Comparison of ENCODE assay signal across 25 mouse cellular contexts in the genomic region with DNA sequence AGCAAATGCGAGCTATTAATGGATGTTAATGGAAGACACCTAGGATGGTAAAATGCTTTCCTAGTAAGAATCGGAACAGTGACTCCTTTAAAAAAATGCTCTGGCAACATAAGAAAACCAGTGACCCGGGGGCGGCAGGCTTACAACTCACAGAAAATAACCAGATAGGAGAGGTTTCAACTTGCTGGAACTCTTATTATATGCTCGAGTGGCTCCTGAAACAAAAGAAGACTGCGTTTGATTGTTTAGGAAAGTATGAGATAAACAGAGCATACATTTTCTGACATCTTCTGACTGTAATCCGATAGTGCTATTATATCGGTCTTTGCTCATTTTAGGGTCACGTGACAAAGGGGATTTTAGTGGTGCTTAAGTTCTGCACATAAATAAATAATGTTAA.
DNase-seq lines count a peak whose midpoint lies in the region; ATAC-seq and TF ChIP-seq lines count a peak whose summit lies in the region.
"Had no signal": no experiment of that assay in that cellular context is flagged by ENCODE, and none has a peak within 500 bp of the region (broad histone marks: within the 10 kb centered on the region; RNA-seq: fewer than 3 reads in every experiment).

No protein-coding gene starts in this region.

- no peaks in the 10 kb centered on the region for H3K79me2 ChIP-seq in myocyte (ENCODE audit: control insufficient read depth, insufficient read depth)

- no peaks in the 10 kb centered on the region; the same call in 1 of the 2 replicates for H3K4me1 ChIP-seq in intestine, embryonic 14.5 days (replicated peaks; ENCODE audit: control insufficient read depth, insufficient read depth, low read length)
- no peaks in the 10 kb centered on the region for H3K4me1 ChIP-seq in intestine, embryonic 16.5 days (ENCODE audit: control insufficient read depth, insufficient read depth, low read length)
- H3K4me1 ChIP-seq in lung, embryonic 14.5 days (ENCODE audit: insufficient read depth), result no peaks in the 10 kb centered on the region
- H3K4me1 ChIP-seq: heart, embryonic 12.5 days; limb, embryonic 13.5 days; midbrain, embryonic 10.5 days; midbrain, embryonic 15.5 days had no signal

- H3K27me3 ChIP-seq in intestine, embryonic 14.5 days (replicated peaks; ENCODE audit: control insufficient read depth, insufficient read depth, low read length), result no peaks in the 10 kb centered on the region
- no peaks in the 10 kb centered on the region for H3K27me3 ChIP-seq in intestine, embryonic 16.5 days (replicated peaks; ENCODE audit: control insufficient read depth, insufficient read depth, low read length)
- H3K27me3 ChIP-seq in lung, embryonic 14.5 days (ENCODE audit: insufficient read depth, low read length), result no peaks in the 10 kb centered on the region
- no peaks in the 10 kb centered on the region for H3K27me3 ChIP-seq in myocyte (ENCODE audit: control insufficient read depth, insufficient read depth, insufficient read length)
- H3K27me3 ChIP-seq: heart, embryonic 12.5 days; limb, embryonic 13.5 days; midbrain, embryonic 15.5 days had no signal

- H3K9me3 ChIP-seq in intestine, embryonic 14.5 days (ENCODE audit: control insufficient read depth, low read length), result no peaks in the 10 kb centered on the region
- no peaks in the 10 kb centered on the region for H3K9me3 ChIP-seq in intestine, embryonic 16.5 days (ENCODE audit: control insufficient read depth, low read length)
- no peaks in the 10 kb centered on the region for H3K9me3 ChIP-seq in lung, embryonic 14.5 days (ENCODE audit: low read depth, low read length)
- H3K9me3 ChIP-seq: heart, embryonic 12.5 days; limb, embryonic 13.5 days; midbrain, embryonic 10.5 days; midbrain, embryonic 15.5 days had no signal

- TF ChIP-seq POLR2A in myocyte (IDR thresholded peaks at IDR 0.05; ENCODE audit: insufficient read length, low read depth), result no peak

- DNase-seq in intestine, embryonic 14.5 days (ENCODE audit: low spot score), result no peak
- DNase-seq in lung, embryonic 14.5 days, result peak; percentile 27
- DNase-seq in lung, postnatal 14 days, result no peak
- no peak for DNase-seq in spleen, postnatal 36 days (ENCODE audit: low spot score in 2 of 2)
- DNase-seq in c-Kit-positive CD71-positive TER-119-positive erythroid progenitor cells, embryonic 14.5 days (ENCODE audit: low spot score), result no peak
- DNase-seq: adrenal gland, postnatal 25 days; cerebellum, adult 18-20 months; cerebellum, postnatal 10 days; gastrocnemius, postnatal 25 days; heart, adult 2 months; kidney, postnatal 36 days; lung, postnatal 10 days; right cerebral cortex, postnatal 25 days had no signal

- H3ac ChIP-seq in myocyte (ENCODE audit: control insufficient read depth, insufficient read length), result no peak overlapping the region

- H3K9ac ChIP-seq in intestine, embryonic 14.5 days (ENCODE audit: low read length), result no peak overlapping the region
- H3K9ac ChIP-seq in intestine, embryonic 16.5 days (ENCODE audit: low read depth, low read length), result no peak overlapping the region
- no peak overlapping the region for H3K9ac ChIP-seq in lung, embryonic 14.5 days
- H3K9ac ChIP-seq: heart, embryonic 12.5 days; hindbrain, embryonic 14.5 days; limb, embryonic 13.5 days; midbrain, embryonic 15.5 days had no signal

- H3K36me3 ChIP-seq in intestine, embryonic 14.5 days (ENCODE audit: control insufficient read depth, insufficient read depth, low read length), result no peaks in the 10 kb centered on the region
- no peaks in the 10 kb centered on the region for H3K36me3 ChIP-seq in intestine, embryonic 16.5 days (ENCODE audit: control insufficient read depth, insufficient read depth, low read length)
- H3K36me3 ChIP-seq in lung, embryonic 14.5 days (ENCODE audit: insufficient read depth), result no peaks in the 10 kb centered on the region
- H3K36me3 ChIP-seq in myocyte (ENCODE audit: control insufficient read depth, insufficient read depth), result no peaks in the 10 kb centered on the region
- H3K36me3 ChIP-seq: heart, embryonic 12.5 days; limb, embryonic 13.5 days; midbrain, embryonic 10.5 days; midbrain, embryonic 15.5 days had no signal

- TF ChIP-seq CTCF in lung, embryonic 14.5 days (IDR thresholded peaks at IDR 0.05; ENCODE audit: low read depth), result no peak

- no peak overlapping the region for H3K4me3 ChIP-seq in intestine, embryonic 14.5 days (ENCODE audit: low read depth, low read length)
- H3K4me3 ChIP-seq in intestine, embryonic 16.5 days (ENCODE audit: low read length), result no peak overlapping the region
- H3K4me3 ChIP-seq in lung, embryonic 14.5 days (ENCODE audit: low read depth, low read length), result no peak overlapping the region
- H3K4me3 ChIP-seq in myocyte, result no peak overlapping the region
- H3K4me3 ChIP-seq: heart, adult 2 months; heart, embryonic 12.5 days; layer of hippocampus, adult 2 months; left cerebral cortex, adult 2 months; limb, embryonic 13.5 days; midbrain, embryonic 10.5 days; midbrain, embryonic 15.5 days had no signal

- H3K4me2 ChIP-seq in intestine, embryonic 14.5 days (ENCODE audit: low read length), result peak overlapping the region; percentile 28
- H3K4me2 ChIP-seq in intestine, embryonic 16.5 days (ENCODE audit: low read depth, low read length), result no peak overlapping the region
- 0 out of 2 replicates have a peak overlapping the region, but pooled peaks have one; percentile 21 for H3K4me2 ChIP-seq in lung, embryonic 14.5 days
- H3K4me2 ChIP-seq in myocyte (ENCODE audit: low read depth), result no peak overlapping the region
- H3K4me2 ChIP-seq: heart, embryonic 12.5 days; hindbrain, embryonic 14.5 days; limb, embryonic 13.5 days; liver, embryonic 11.5 days; midbrain, embryonic 15.5 days had no signal

- no peak overlapping the region for H3K27ac ChIP-seq in intestine, embryonic 14.5 days (ENCODE audit: low read depth)
- H3K27ac ChIP-seq in intestine, embryonic 16.5 days (ENCODE audit: low read length), result no peak overlapping the region
- H3K27ac ChIP-seq in lung, embryonic 14.5 days (ENCODE audit: low read depth), result no peak overlapping the region
- H3K27ac ChIP-seq: heart, adult 2 months; hindbrain, embryonic 14.5 days; layer of hippocampus, adult 2 months; left cerebral cortex, adult 2 months; limb, embryonic 13.5 days; midbrain, embryonic 10.5 days; midbrain, embryonic 15.5 days had no signal

- ATAC-seq in intestine, embryonic 14.5 days (replicated peaks; ENCODE audit: low FRiP score, low TSS enrichment, low read depth), result no peak
- ATAC-seq in intestine, embryonic 16.5 days, result no peak
- ATAC-seq in lung, embryonic 14.5 days (ENCODE audit: insufficient read depth), result no peak
- ATAC-seq: CD4-positive, CD25-positive, alpha-beta regulatory T cell, adult 4 months; forebrain, embryonic 14.5 days; midbrain, embryonic 15.5 days had no signal

- WGBS in intestine, embryonic 14.5 days, result 41% methylated on average over 9 of the region's 9 CpGs
- WGBS in intestine, embryonic 16.5 days, result 57% methylated on average over 9 of the region's 9 CpGs
- WGBS in lung, embryonic 14.5 days, result 42% methylated on average over 9 of the region's 9 CpGs

TF ChIP-seq in myocyte, 11 proteins besides CTCF, POLR2A, EP300 and RAD21:
- TF ChIP-seq MAX (IDR thresholded peaks at IDR 0.05; ENCODE audit: low read depth), result no peak
- no peak for TF ChIP-seq MYOD1 (IDR thresholded peaks at IDR 0.05; ENCODE audit: control insufficient read depth in 1 of 3, insufficient read length in 2 of 3, low read depth in 2 of 3)
- peak; percentile 42 for TF ChIP-seq USF1 (IDR thresholded peaks at IDR 0.05; ENCODE audit: low read depth)
- no peak for TF ChIP-seq SRF (IDR thresholded peaks at IDR 0.05; ENCODE audit: control insufficient read depth, insufficient read length, low read depth)

Comparison
In these comparisons a context has a peak if more than half of its experiments do, and no peak if none do; other contexts are left out.
1. H3K4me2 ChIP-seq: peak in intestine, embryonic 14.5 days (single experiment) and lung, embryonic 14.5 days (single experiment); none in intestine, embryonic 16.5 days (single experiment) and myocyte (single experiment).